Mouse (Mus musculus): Measurements from ENCODE around the gene Fndc8.

Fndc8 gene

DNA sequence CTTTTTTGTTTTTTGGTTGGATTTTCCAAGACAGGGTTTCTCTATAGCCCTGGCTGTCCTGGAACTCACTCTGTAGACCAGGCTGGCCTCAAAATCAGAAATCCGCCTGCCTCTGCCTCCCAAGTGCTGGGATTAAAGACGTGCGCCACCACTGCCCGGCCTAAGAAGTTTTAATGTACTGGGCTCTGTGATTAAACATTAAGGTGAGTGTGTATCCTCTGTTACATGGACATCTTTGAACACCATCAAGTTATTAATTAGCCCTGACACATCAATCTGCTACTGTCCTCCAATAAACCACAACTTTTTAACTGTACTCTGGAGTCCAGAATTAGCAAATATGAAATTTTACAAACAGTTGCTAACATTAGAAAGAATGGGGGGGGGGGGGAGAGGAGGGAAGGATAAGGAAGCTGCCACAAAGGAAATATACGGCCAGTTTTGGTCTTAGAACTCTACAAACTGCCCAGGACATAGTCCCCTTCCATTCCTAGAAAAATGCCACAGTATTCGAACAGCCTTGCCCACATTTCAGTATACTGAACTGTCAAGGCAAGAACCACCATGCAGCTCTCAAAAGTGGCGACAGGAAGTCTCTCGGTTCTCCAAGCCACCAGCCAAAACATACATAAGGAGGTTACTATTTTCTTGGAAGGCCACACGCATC lies 22.3 kb upstream of the Fndc8 start:
- DNase-seq (ENCODE audit: low spot score in 2 of 2): no peak

DNA sequence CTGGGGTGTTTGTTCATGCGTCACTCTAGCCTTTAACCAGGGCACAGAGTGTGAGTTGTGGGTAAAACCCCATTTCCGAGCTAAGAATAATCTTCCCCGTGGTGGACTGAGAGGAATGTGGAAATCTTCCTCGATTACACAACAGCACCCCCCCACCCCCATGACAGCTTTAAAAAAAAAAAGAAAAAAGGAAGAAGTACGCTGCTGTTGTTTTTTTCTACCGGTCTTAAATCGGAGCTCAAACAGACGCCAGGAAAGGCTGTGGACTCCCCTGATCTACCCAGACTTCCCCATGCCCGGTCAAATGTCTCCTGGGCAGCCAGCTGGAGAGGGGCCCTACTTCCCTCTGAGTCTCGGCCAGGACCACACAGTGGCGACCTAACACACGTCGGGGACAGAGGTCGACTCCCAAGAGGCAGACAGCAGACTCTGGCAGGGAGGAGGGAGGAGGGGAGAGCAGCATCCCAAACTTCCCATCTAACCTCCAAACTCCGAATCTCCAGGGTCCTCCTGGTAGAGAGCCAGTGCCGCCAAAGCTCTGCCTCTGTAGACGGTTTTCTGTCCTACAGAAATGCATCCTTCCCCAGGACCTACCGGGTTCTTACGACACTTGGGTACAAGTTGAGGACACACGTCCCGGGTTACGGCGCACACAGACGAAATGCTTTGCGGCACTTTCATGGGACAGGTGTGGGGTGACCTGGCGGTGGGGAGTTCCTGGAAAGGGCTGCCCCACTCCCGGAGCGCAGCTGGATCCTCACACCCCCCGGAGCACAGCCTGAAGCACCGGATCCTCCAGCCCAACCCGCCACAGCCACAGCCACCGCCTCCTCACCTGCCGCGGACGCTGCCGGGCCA lies 21.5 kb upstream of the Fndc8 start:
- peak in 1 of 2 experiments; percentile 26 for DNase-seq (ENCODE audit: low spot score in 2 of 2)

DNA sequence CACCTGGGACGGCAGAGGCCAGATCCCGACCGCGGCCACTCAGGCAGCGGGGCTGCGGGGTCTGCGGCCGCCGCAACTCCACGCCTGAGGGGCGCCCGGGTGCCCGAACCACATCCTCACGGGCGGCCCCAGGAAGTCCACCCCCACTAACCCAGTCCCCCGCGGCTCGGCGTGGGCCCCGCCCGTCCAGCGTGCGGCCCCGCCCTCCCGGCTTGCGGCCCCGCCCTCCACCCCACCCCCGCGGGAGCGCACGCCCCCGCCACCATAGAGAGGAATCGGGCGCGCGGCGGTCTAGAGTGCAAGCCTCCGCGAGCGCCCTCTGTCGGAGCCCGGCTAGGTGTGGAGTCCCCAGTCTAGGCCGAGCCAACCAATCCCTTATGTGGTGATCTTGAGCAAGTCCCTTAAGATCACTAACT lies 20.9 kb upstream of the Fndc8 start, which contains the start of gene Rffl:
Gene Rffl (minus strand): TSS at position 180 of the 416 bp plus-strand sequence.
- peak; percentile 97 for DNase-seq (ENCODE audit: low spot score in 2 of 2)

DNA sequence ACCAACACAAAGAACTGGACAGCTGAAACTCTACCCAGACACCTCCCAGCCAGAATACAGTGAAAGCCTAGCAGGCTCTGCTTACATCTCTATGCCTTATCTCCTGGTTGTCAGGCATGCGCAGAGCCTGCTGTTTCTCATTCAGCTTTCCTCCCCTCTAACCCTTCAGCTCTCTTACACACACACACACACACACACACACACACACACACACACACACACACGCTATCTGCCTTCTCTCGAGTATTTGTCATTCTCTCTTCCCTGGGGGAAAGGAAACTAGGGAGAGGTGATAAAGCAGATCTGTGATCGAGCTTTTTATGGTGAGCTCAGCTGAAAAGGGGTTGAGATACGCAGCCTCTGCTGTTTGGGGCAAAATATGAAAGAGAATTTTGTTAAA lies 17.0 kb upstream of the Fndc8 start:
- DNase-seq (ENCODE audit: low spot score in 2 of 2): no peak

DNA sequence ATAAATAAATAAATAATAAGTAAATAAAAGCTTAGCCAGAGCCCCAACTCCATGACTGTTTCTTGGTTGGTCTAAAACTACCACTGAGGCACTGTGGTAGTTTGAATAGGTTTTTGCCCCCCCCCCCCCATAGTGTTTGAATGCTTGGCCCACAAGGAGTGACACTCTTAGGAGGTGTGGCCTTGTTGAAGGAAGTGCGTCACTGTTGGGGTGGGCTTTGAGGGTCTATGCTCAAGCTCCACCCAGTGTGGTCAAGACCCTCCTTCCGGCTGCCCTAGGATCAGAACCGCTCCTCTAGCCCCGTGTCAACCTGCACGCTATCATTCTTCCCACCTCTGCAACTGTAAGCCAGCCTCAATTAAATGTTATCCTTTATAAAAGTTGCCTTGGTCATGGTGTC lies 16.3 kb upstream of the Fndc8 start:
- DNase-seq (ENCODE audit: low spot score in 2 of 2): no peak

DNA sequence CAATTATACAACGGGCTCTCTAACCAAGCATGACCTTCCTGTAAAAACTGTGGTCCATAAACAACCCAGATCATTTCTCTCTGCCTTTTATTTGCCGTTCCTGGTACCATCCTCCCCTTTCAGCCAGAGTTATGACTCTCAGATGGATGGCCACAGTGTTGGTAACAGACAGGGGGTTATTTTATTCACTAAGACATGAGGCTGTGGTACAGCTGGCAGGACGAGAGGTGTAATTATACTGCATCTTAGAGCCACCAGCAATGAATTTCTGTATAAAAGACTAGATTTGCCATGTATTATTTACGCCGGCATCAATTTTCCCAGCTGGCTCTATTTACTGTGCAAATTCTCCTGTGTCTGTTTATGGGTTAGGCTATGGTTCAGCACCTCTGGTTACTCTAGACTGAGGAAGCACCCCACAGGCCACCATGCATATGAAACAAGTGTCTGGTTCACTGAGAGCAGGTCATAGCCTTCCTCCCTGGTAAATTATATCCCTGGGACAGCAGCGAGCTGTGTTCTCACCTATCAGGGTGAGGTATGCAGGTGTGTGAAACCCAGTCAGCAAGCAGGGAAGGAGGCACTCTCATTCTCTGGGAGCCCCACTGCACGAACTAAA lies 14.1 kb upstream of the Fndc8 start:
- no peak for DNase-seq (ENCODE audit: low spot score in 2 of 2)

DNA sequence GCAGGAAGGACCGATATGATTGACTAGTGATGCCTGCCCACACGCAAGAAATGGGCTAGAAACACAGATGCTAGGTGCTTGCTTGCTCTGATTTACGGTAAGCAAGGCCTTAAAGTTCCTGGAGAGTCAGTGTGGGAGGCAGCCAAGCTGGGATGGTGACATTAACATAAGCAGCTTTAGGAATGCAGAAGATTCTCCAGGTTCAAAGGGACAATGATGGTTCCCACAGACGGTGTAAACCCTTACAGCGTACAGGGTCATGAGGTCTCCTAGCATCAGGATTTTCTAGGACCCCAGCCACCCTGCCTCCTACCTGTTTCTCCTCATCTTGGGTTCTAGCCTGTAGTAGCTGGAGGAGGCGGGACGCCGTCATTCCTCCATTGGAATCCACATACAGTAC lies 8.7 kb upstream of the Fndc8 start:
- DNase-seq (ENCODE audit: low spot score in 2 of 2): no peak

DNA sequence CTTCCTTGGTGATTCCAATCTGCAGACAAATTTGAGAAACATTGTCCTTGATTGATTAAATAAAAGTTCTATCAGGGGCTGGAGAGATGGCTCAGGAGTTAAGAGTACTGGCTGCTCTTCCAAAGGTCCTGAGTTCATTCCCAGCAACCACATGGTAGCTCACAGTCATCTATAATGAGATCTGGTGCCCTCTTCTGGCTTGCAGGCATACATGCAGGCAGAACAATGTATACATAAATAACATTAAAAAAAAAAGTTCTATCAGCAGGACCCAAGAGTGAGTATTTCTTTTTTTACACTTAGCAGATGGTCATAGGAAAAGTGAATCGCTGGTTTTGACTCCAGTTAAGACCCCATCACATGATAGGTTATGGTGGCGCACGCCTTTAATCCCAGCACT lies 5.4 kb upstream of the Fndc8 start:
- no peak for DNase-seq (ENCODE audit: low spot score in 2 of 2)

DNA sequence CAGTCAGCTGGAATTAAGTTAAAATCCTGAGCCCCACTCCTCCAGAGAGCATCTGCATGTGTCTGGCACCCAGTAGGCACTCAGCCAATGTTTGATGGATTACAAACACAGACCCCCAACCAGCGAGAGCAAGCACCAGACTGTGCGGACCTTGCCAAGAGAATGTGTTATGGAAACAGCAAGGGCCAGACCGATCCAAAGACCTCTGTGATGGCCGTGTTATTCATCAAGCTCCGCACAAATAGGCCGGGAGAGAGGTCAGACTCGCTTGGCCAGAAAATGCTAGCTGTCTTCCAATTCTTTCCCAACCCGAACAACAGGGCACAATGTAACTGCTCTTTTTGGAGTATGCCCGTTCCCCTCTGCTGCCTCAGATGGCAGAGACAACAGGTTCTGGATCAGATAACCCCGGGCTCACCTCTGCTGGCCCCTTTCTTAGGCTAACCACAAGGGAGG lies 3.4 kb upstream of the Fndc8 start:
- peak in 1 of 2 experiments; percentile 32 for DNase-seq (ENCODE audit: low spot score in 2 of 2)

DNA sequence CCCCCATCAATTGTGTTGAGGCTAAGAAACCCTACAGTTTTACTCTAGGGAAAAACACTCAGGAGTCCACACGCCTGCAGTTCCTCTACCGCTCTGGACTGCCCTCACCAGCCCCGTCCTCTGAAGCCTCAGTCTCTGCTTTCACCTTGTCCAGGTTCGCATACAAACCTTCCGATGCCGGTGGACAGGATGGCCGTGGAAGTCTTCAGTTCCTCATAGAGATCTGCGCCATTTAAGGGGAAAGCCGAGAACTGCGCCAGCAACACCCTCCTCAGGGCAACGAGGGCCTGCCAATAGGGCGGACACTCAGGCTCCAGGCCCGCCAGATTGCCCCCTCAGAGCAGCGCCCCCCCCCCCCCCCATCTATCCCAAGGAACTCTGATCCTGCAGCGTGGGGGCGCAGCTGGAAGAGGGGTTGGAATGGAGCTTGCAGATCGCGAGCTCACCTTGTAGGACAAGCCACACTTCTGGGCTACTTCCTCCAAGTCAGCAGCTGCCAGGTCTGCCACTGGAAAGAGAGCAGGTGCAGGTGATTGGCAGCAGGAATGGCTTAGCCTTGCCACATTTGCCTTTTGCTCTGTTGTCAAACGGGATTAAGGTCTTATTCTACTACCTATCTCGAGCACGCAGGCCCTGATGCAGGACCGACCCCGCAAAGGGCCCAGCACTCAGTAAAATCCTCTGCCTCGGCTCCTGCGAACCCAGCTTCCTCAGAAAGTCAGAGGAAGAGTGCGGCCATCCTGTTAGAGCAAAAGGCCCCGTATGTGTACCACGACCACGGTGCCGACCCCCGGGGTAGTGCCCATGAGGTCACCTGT lies 2.2 kb upstream of the Fndc8 start:
- no peak for DNase-seq (ENCODE audit: low spot score in 2 of 2)

DNA sequence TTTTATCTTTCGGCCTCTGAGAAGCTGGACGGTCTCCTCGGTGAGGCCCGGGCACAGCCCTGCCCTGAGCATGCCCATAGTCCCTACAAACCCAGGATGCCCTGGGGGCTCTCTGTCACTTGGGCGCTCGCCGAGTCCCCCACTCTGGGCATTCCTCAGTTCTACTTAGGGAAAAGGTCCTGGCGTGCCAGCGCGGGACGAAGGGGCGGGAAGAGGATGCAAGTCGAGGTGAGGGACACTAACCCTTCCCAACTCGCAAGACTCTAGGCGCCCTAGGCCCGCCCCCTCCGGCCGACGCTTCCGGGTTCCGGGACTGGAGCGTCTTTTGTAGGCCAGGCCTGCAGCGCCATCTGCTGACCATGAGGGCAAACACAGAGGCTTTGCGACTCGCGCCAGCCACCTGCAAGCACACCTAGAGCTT lies 1.6 kb upstream of the Fndc8 start, which contains the start of gene Rad51d:
Gene Rad51d (minus strand): TSS at position 273 of the 421 bp plus-strand sequence.
- DNase-seq (ENCODE audit: low spot score in 2 of 2): peak; percentile 89 to 94

DNA sequence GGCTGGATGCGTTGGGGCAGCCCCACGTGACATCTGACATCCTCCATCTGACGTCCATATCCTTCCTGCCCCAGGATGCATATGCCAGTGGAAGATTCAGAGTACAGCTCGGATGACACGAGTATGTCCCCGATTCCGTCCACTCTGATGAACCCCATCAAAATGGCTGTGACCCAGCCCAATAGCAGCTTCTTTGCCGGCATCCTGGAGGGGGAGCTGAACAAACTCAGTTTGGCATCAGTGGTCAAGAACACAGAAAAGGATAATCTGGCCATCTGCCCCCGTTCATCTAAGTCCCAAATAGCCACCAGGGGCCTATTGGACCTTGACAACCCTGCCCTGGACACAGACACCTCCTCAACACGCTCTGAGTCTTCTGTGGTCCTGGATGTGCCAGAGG lies 5.6 kb downstream of the Fndc8 start:
- DNase-seq (ENCODE audit: low spot score in 2 of 2): no peak

DNA sequence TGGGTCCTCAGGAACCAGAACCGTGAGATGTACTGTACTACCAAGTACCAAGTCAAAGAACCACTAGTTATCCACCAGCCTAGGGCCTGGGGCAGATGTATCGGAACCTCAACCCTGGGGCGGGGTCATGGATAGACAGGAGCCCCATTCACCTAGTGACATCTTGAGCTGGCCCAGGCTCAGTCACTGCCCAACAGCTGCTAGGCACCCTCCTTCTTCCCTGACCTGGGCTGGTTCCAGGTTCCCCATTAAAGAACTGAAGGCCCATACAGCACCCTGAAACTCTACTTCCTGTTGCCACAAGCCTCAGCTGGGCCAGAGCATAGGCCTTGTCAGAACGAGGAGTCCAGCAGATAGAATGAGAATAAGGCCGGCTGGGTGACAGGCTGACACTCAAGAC lies 7.8 kb downstream of the Fndc8 start:
- no peak for DNase-seq (ENCODE audit: low spot score in 2 of 2)

DNA sequence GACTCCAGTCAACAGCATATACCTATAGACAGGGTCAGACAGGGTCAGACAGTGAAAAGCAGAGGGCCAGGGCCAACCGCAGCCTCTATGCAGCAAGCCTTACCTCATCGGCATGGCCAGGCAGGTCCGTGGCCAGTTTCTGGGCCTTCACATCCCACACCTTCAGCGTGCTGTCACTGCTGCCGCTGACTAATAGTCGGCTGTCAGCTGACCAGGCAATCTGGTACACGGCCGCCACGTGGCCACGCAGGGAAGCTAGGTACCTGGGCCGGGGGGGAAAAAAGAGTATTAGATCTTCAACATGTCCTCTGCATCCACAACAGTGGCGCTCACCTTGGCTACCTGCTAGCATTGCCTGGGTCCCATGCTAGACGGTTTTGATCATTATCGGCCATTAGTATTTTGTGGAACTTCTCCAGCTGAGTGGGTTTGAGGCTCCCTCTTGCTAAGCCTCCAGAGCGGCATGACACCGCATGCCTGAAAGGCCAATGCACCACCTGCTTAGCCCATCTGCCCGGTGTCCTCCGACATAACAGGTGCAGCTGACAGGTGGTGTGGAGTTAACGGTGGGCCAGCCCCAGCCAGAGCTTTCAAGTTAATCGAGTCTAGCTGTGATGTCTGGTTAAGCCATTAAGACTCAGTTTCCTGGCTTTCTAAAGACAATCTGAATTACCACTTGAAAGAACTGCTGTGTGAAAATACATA lies 9.8 kb downstream of the Fndc8 start:
- no peak for DNase-seq (ENCODE audit: low spot score in 2 of 2)

DNA sequence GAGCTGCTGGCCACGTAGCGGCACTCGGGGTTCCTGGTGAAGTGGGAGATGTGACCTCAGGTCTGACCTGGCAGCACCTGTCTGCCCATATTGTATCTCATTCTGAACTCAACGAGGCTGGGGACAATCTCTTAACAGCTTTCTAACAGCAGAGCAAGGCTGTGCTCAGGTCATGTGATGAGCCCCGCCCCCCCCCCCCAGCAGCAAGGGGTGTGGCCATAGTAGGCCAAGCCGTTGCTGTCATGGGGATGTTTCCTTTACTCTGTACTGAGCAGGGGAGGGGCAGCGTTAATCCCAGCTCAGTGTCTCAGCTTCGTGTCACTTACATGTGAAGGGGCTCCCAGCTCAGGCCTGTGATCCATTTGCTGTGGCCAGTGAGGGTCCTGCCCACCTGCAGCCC lies 13.0 kb downstream of the Fndc8 start:
- DNase-seq (ENCODE audit: low spot score in 2 of 2): no peak

DNA sequence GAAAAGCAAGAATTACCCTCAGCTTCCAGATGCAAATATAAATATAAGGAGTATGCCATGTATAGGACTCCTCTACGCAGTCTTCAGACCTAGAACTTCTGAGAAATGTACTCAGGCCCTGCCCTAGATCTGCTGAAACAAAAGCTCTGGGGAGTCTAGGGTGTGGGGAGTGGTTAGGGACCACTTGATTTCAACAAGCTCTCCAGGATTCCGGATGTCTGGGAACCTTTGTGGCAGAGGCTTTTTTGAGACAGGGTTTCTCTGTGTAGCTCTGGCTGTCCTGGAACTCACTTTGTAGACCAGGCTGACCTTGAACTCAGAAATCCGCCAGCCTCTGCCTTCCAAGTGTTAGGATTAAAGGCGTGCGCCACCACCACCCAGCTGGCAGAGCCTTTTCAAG lies 13.9 kb downstream of the Fndc8 start:
- DNase-seq (ENCODE audit: low spot score in 2 of 2): no peak

DNA sequence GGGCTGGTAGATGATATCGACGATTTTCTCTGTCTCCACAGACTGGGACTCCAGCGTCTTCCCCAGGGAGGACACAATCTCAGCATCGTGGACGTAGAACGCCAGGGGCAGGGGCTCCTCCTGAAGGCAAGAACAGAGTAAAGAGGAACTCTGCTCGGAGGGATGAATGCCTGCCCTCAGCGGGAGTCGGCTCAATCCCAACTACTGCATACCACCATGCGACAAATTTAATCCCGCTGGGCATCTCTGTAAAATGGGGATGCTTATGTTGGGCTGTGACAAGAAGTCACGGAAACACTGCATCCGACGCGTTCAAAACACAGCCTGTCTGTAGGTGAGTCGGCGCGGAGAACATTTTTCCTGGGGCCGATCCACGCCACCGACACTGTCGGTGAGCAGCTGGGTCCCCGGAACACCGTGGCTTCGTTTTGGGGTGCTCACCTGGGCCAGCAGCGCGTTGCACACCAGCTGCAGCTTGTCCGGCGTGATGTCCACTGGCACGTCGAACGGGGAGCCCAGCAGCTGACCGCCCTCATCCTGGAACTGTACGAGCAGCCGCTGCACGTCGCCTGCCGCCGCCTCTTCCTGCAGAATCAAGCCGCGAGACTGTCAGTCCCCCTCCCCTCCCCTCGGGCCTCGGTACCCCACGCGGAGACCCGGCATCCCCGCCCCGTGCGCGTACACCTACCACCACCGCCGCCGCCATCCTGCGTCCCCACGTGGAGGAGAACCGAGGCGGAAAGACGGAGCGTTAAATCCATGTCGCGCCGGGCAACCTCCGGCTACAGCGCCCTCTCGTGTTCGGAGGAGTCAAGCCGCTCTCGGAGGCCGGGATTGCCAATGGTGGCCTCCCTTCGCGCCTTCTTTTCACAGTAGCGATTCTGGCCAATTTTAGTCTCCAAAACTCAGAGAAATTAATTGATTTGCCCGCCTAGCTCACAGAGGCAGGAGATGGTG lies 16.0 kb downstream of the Fndc8 start, which contains the start of gene Nle1:
Gene Nle1 (minus strand): TSS at position 761 of the 957 bp plus-strand sequence.
- peak; percentile 93 to 97 for DNase-seq (ENCODE audit: low spot score in 2 of 2)

DNA sequence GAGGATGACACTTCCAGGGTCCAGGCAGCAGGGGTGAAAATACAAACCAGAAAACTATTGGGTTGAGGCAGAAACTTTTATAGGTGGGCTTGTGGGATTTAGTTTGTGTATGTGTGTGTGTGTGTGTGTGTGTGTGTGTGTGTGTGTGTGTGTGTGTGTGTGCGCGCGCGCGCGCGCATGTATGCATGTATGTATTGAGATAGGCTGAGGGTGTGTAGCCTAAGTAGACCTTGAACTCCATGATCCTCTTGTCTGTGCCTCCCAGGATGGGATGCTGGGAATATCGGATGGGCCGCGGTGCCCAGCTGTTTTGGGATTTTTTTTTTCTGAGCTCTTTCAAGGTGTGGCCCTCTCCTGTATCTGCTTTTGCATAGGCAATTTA lies 16.7 kb downstream of the Fndc8 start:
- no peak for DNase-seq (ENCODE audit: low spot score in 2 of 2)

DNA sequence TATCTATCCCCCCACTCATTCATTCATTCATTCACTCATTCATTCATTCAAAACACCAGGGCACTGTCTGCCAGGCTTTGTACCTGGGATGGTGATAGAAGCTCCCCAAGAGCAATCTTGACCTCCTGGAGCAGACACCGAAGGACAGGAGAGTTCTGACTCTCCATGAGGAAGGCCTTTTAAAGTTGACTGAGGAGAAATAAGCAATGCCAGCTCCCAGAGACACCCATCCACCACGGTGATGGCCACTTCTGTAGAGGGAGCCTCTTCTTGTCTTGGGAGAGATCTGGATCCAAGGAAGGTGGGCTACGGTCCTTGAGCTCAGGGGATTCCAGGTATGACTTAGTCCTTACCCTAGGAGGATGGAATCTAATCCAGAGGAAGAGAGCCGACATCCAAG lies 18.3 kb downstream of the Fndc8 start, which contains the start of gene Unc45b:
Gene Unc45b (plus strand): TSS at position 301 of the 400 bp plus-strand sequence.
- no peak for DNase-seq (ENCODE audit: low spot score in 2 of 2)

Data from cerebellum, postnatal 4 days (tissue).